Mouse (Mus musculus) heart, postnatal 0 days (tissue): Measurements from ENCODE around the gene Pidd1.

ENCODE experiments used
- CTCF ChIP-seq: IDR thresholded peaks from 2 replicates; pipeline ENCODE4 v1.5.1; 2016; ENCODE audit warnings: antibody characterized with exemption, control low read depth, low read depth
- EP300 ChIP-seq: IDR thresholded peaks from 2 replicates; pipeline ENCODE4 v1.6.1; 2016; ENCODE audit warnings: antibody characterized with exemption, low read depth

DNA sequence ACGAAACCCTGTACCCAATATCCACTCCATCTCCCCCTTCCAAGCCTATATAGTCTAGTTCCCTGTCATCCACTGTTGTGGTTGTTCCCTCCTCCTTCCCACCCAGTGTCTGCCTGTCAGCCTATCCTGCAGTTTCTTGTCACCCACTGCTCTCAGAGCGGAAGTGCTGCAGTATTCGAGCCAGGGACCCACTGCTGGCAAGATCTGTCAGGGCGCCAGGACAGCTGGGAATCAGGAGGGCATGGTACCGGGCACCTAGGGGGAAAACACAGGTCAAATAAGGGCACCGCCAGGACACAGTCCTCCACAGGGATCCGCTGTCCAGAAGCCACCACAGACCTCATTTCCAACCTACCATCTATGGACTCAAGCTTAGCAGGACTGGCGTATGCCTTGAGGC is 33.2 kb downstream of the Pidd1 start:
- TF ChIP-seq CTCF (no peak), EP300 (no peak)
